Mouse (Mus musculus): ENCODE data around the gene 6430548M08Rik.

DNA sequence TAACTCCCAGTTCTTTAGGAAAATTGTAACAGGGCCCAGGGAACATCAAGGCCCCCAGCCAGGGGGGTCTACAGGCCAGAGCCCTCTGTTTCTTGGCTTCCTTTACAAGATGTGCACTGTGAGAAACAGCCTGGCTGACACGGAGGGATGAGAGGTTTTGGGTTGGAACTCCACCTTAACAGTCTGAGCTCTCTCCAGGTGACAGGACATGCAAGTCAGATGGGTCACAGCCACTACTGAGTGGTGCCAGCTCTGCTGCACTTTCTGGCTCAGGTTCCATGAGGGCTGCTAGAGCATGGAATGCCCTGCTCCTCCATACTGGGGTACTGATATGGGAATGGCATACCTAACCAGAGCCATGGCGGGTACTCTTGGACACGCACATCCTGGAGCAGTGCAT, 22.9 kb upstream of the 6430548M08Rik start:
- TF ChIP-seq ZNF384 (IDR thresholded peaks at IDR 0.05; ENCODE audit: low read depth, low read length), result no peak
- TF ChIP-seq ZC3H11A (IDR thresholded peaks at IDR 0.05; ENCODE audit: borderline replicate concordance, low read depth, low read length), result no peak
- TF ChIP-seq HCFC1 (IDR thresholded peaks at IDR 0.05; ENCODE audit: borderline replicate concordance, insufficient read depth, low read length), result no peak
